Mouse (Mus musculus) kidney, postnatal 36 days (tissue): ENCODE measurements at regions not wholly inside any gene's neighbourhood (a gene's known extent, or its start where the extent isn't known, plus 50 kb on each side); places are given as distances from the start of the nearest gene placed in this dataset.
"Not testable (repeated sequence)": the region's sequence is repeated elsewhere in the genome, so short reads cannot be mapped to it uniquely, and the experiment has no call there.

Experiments used
- DNase-seq, 2 experiments: peaks; one replicate each; pipeline ENCODE4 v3.0.0; 2021 to 2022; ENCODE audit warnings: mixed read lengths in 2 of 2

DNA sequence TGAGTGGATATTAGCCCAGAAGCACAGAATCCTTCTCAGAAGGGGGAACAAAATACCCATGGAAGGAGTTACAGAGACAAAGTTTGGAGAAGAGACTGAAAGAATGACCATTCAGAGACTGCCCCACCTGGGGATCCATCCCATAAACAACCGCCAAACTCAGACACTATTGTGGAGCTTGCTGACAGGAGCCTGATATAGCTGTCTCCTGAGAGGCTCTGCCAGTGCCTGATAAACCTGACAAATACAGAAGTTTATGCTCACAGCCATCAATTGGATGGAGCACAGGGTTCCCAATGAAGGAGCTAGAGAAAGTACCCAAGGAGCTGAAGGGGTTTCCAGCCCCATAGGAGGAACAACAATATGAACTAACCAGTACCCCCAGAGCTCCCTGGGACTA, 254.1 kb upstream of the Nr5a2 start:
- DNase-seq: not testable (repeated sequence)

- peak; percentile 13 to 16 for DNase-seq
Measured at GRCm38 (mm10) chr1:137213717-137214116, 253.5 kb upstream of the Nr5a2 start.

GRCm38 (mm10) chr1:137212856-137213255, 252.6 kb upstream of the Nr5a2 start:
- no peak for DNase-seq

GRCm38 (mm10) chr1:137204371-137204770, 244.1 kb upstream of the Nr5a2 start:
- DNase-seq: no peak

GRCm38 (mm10) chr1:137203512-137203911, 243.3 kb upstream of the Nr5a2 start:
- no peak for DNase-seq

DNA sequence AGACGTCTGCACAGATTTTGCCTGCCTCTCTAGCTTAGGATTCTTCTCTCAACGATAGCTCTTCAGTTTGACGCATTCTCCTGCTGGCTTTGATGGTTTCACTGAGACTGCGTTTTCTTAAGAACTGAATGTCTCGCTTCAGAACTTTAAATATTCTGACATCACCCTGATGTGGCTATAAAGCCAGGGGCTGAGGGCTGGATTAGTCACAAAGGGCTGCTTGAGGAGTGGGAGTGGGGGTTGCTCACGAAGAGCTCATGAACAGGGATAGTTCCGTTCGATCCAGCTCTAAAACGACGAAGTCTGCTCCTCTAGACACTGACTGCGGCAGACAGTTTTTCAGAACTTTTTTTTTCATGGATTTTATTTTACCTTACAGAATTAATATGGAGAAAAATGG, 240.7 kb upstream of the Nr5a2 start:
- DNase-seq: no peak

DNA sequence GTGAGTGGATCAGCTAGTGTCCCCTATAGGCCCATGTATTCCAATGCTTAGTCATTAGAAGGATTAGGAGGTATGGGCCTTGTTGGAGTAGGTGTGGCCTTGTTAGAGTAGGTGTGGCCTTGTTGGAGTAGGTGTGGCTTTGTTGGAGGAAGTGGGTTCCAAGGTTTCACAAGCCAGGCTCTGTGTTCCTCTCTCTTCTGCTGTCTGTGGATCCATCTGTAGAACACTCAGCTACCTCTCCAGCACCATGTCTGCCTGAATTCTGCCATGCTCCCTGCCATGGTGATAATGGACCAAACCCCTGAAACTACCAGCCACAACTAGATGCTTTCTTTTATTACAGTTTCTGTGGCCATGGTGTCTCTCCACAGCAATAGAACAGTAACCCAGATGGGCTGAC, 235.7 kb upstream of the Nr5a2 start:
- no peak for DNase-seq

GRCm38 (mm10) chr1:137195065-137195620, 234.9 kb upstream of the Nr5a2 start:
- peak; percentile 6 to 56 for DNase-seq

DNA sequence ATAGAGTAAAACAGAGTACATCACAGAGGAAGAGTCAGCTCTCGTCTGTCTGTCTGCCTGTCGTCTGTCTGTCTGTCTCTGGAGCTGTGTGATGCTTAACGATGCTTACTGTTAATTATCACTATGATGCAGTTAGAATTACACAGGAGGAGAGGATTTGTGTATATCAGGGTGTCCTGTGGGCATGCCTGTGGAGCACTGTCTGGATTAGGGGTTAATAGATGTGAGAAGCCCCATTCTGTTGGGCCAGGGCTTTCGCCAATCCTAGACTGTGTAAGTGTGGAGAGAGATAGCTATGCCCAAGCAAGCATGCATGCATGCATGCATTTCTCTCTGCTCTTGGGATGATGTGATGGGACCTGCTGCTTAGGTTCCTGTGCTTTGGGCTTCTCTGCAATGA, 218.0 kb upstream of the Nr5a2 start:
- no peak for DNase-seq

GRCm38 (mm10) chr1:137176696-137177095, 216.4 kb upstream of the Nr5a2 start:
- no peak for DNase-seq

GRCm38 (mm10) chr1:137174081-137174480, 213.8 kb upstream of the Nr5a2 start:
- DNase-seq: no peak

GRCm38 (mm10) chr1:137172128-137172527, 211.9 kb upstream of the Nr5a2 start:
- DNase-seq: no peak

GRCm38 (mm10) chr1:137171451-137171850, 211.2 kb upstream of the Nr5a2 start:
- no peak for DNase-seq

DNA sequence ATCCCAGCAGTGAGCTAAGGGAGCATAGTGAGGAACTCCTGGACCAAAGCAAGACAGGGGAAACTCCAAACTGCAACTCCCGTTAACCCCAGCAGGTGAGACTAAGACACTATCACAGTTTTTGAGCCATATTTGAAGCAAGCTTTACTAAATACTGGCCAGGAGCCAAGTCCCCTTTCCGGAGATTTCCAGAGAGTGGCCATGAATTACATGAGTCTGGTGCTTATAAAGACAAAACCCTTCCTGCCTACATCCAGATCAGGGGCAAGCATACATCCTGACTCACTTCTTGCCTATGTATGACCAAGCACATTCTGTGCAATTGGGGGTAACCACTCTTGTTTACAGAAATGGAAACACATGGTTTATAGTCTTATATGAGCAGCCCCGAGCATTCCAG, 187.6 kb upstream of the Nr5a2 start:
- DNase-seq: peak in 1 of 2 experiments; percentile 5

DNA sequence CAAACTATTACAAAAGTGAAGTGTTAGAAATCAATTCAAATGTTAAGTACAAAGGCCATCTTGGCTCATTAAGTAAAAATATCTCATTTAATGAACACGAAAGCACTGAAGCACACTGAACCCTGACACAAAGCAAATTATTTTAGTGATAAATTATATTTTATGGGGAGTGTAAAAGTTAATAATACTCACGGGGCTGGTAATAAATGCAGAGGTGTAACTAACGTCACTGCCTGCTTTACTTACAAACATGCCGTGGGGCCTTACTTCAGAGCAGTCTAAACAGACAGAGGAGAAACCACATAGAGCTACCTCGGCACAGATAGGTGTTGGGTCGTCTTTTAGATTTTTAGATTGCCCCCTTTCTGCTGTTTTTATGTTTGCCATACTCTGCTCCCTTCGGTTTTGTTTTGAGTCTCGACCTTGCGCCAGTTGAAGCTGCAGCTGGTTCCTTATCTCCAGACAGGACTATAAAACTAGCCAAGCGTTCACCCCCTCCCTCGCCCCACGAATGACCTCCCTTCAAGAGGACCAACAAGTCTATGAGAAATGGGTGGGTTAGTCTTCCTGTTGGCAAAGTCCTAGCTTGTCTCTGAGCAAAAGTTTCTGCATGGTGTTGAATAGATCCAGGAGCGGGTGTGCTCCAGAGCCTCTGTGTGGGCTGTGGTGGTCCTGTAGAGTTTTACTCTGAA, 181.8 kb upstream of the Nr5a2 start:
- DNase-seq: peak in 1 of 2 experiments; percentile 8

- DNase-seq: no peak
Measured at GRCm38 (mm10) chr1:137141372-137141771, 181.1 kb upstream of the Nr5a2 start.

DNA sequence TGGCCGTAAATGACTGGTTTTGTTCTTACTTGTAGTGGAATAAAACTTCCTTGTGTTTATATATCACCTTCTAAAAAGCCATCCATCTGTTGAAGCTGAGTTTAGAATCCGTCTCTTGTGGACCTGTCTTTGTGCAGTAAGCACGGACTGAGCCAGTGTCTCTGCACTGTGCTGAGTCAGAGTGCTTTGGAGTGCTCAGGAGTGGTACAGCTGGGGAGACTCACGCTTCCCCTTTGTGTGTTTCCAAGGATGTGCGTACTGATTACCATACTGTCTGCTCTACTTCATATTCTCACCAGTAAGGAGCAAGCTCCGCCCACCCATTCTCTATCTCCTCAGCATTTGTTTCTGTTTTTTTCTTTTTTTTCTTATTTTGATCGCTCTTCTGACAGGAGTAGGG, 175.9 kb upstream of the Nr5a2 start:
- no peak for DNase-seq

GRCm38 (mm10) chr1:137133734-137134133, 173.5 kb upstream of the Nr5a2 start:
- DNase-seq: no peak

DNA sequence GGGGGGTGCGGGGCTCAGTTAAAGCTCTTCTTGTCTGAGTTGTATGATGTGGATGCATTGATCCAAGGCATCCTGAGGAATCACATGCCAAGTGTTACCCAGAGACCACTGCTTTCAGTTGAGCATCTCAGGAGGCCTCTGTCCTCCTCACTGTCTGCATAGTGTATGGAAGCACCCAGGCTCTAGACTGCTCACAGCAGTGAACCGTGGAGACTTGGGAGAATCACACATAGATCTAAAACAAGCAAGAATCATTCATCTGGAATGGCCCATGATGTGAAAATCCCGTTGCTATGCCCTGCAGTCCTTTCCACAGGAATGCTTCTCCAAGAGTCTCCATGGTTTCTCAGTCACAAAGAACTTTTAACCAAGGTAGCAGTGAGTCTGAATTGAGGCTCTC, 170.0 kb upstream of the Nr5a2 start:
- DNase-seq: no peak

GRCm38 (mm10) chr1:137129116-137129515, 168.9 kb upstream of the Nr5a2 start:
- DNase-seq: no peak

- DNase-seq: peak in 1 of 2 experiments; percentile 5
Measured at GRCm38 (mm10) chr1:137117866-137118265, 157.6 kb upstream of the Nr5a2 start.

DNA sequence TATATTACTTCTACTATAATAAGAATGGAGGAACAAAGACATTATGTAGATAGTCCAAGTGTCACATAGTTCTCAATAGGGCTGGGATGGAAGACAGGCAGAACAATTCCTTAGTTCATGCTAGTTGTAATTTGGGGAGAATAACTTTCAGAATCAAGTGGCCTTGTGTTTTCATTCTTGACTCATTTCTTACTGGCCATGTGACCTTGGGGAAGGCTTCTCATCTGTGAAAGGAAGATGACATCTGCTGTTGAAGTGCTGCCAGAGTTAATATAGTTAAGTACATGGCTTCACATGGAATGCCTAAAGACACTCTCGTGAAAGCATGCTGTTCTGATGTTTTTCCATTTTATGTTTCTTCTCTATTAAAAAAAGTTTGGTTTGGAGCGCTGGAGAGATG, 146.2 kb upstream of the Nr5a2 start:
- no peak for DNase-seq

GRCm38 (mm10) chr1:137091762-137092161, 131.5 kb upstream of the Nr5a2 start:
- DNase-seq: no peak

- DNase-seq: peak; percentile 4 to 7
Measured at GRCm38 (mm10) chr1:137088148-137088547, 127.9 kb upstream of the Nr5a2 start.

DNA sequence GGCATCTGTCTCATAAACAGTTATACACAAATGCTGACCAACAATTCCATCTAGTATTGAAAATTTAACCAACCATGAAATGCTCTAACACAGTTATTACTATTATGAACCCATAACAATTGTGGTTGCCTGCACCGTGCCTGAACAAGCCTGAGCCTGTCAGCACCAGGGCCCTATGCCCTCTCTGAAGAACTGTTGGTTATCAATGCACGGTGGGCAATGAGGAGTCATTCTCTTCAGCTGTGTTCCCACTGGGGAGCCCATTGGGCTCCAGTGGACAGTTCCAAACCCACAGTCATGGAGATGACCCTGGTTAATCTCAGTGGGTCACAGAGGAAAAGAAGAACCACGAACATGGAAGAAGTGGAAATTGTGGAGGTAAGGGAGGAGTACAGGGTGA, 126.5 kb upstream of the Nr5a2 start:
- no peak for DNase-seq
